Mouse (Mus musculus): ENCODE data around the gene Trpc3.

GRCm38 (mm10) chr3:36689392-36690291 lies at the start of gene Trpc3:
- TF ChIP-seq CTCF (IDR thresholded peaks at IDR 0.05; ENCODE audit: low read depth, low read length) (no peak), POLR2A (IDR thresholded peaks at IDR 0.05; ENCODE audit: extremely low read depth, insufficient read depth, low read length) (no peak)

Measured in liver, adult 2 months (tissue).